Mouse (Mus musculus) left cerebral cortex, adult 8-10 months (tissue): ENCODE measurements at regions not wholly inside any gene's neighbourhood (a gene's known extent, or its start where the extent isn't known, plus 50 kb on each side); places are given as distances from the start of the nearest gene placed in this dataset.

ENCODE experiments used
- DNase-seq, 2 experiments: peaks; one replicate each; pipeline ENCODE4 v3.0.0; 2022; ENCODE audit warnings: low spot score in 2 of 2

DNA sequence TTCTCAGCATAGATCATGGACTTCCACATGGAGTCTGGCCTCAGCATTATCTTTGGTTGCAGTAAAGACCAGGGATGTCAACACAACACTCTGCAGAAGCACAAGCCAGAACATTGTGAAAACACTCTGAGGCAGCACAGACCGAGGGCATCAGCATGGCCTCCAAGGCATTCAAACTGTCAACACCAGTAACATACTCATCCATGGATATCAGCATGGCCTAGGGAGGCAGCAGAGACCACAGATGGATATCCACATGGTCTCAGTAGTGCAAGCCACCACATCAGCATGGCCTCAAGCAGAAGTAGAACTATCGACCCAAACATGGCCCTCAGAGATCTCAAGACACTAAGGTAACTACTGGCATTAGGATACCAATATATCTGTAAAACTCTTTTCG is 935.8 kb downstream of the Slitrk1 start:
- no peak for DNase-seq

DNA sequence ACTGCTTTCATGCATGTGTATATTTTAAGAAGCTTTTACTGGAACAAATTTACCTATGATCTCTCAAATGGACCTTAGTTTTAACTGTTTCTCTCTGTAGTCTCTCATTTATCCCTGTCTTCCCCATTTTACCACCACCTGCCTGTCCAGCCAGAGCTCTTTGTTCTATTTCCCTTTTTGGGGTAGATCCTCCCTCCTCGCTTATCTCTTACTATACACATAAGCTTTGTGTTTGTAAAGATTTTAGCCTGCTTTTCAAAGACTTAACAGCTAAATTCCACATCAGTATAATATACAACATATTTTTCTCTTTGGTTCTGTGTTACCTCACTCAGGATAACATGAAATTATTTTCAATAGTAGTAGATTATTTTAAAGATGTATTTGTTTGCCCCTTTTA is 961.9 kb downstream of the Slitrk1 start:
- DNase-seq = no peak

DNA sequence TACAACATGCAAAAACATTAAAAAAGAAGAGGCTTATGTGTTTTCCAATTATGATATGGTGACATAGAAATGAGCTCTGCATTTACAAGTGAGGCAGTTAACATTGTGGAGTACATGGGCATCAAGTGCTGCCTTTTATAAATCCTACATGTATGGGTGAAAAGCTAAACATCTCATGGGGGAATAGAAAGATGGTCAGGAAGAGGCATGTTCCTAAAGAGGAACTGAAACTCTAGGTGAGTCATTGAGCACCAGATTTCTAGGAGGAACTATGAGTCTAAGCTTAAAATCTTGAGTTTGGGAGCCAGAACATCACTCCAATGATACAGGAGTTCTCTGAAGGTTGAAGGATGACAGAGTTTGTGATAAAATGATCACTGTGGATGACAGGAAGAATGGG is 1010.2 kb downstream of the Slitrk1 start:
- no peak for DNase-seq

DNA sequence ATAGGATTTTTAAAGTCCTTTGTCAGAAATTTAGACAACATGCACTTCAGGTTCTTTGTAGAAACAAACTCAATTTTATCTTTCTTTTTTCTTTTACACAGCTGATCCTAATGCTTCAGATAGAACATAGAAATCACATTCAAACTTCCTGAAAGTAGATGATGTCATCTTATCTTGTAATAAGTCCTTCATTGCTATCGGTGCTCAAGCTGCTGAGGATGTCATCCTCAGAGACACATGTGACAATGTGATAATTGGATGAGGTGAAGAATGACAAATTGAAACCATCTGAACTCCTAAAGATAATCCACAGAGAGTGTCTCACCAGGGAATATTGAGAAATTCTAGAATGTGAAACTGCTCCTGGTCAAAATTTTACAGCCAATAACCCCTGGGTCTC is 1012.1 kb downstream of the Slitrk1 start:
- no peak for DNase-seq

DNA sequence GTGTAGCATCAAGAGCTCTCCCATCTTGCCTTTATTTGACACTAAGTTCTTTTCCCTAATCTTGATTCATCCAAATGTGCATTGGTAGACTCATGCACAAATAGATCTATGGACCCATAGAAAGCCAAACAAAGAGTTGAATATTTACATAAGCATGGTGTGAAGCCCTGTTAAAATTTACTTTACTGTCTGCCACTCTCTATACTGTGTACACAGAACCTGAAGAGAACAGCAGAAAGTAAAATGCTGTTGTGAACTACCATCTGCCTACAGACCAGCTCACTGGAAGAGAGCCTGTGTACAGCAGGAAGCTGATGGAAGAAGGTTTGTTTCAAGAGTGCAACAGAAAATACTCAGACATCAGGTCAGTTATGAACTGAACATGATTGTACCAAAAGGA is 1053.1 kb downstream of the Slitrk1 start:
- no peak for DNase-seq

DNA sequence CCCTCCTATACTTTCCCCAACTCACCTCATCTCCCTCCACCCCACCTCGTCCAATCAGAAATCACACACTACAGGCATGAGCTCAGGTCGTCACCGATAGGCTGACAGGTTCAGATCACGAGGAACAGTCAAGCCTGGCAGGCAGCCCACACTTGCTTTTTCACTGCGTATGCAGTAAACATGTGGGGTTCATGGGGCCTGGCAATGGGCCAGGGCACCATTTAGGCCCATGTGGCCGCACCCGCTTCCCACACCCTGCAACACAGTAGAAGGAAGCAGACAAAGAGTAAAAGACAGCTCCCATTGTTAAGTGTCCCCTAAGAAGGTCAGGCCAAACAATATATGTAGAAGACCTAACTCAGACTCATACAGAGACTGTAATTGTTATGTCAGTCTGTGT is 1064.3 kb downstream of the Slitrk1 start:
- DNase-seq = no peak

DNA sequence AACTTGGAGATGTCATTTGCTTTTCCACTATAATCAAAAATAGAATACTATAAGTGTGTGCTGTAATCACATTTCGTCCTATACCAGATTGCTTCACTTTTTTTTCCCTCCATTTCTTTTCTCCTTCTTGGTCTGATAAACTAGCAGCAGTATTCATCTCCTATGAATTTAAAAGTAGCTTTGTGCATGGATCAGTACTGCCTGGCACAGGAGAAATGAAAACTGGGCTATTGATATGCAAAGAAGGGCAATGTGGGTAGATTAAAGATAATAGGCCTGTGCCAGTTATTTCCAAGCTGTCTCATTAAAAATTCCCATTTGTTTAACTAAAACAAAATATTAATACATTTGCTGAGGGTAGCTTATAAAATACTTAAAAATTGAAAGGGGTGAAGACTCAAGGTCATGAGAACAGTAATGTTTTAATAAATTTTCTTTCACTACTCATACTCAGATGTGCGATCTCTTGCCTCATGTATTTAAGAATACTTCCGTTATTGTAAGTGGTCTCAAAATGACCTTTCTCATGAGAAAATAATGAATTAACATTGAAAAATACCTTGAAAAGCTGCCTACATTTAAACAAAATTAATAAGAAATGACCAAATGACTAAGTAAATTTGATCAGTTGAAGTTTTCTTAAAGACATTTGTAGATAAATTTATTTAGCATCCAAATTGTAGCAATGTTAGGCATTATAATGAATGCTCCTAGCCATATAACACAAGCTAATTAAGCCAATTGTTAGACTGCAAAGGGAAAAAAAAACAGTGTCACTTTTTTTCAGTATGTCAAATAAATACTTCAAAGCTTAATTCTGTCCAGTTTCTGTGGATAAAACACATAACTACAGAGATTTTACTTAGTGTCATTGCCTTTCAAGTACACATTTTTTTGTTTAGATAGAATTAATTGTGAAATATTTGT is 1068.4 kb downstream of the Slitrk1 start:
- DNase-seq = no peak

DNA sequence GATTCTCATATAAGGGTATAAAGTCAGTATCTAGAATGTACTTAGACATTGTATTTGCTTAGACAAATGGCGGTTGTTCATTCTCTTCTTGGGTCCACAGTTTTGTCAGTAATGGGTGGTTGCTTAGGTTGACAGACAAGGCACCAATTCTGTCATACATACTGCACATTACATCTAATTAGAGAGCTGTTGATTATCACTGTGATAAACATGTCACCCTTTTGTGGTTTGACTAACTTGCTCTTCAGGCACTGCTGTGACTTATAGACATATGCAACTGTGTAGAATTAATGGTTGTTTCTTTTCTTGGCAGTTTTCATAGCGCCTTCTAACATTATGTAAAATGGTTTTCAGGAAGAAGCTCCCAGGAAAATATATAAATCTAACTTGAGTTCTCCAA is 1069.4 kb downstream of the Slitrk1 start:
- DNase-seq = no peak

DNA sequence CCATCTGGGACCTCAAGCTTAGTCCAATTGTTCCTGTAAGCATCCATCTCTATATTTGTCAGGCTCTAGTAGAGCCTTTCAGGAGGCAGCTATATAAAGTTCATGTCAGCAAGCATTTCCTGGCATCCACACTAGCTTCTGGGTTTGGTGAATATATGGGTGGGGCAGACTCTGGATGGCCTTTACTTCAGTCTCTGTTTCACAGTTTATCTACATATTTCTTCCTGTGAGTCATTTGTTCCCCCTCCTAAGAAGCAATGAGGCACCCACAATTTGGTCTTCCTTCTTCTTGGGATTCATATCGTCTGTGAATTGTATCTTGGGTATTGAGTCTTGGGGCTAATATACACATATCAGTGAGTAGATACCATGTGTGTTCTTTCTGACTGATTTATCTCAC is 1081.0 kb downstream of the Slitrk1 start:
- no peak for DNase-seq

DNA sequence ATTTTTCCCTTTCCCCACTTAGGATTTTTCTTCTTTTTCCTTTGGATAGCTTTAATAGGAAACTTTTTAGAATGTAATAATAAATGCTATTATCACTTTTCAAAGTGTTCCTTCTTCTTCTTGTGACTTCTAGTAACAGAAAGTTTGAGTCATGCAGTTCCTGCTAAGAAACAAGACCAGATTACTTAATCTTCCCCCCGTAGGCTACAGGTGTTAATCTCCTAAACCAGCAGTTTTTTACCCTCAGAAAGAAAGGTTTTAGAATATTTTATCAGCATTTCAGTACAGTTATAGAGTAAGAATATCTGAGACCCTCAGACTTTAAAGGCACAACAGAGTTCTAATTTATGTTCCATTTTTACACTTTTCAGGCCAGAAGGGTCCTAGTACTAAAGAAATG is 1128.7 kb downstream of the Slitrk1 start:
- no peak for DNase-seq
